Mouse (Mus musculus) ES-E14 (cell line): ENCODE measurements around the gene Pck2. TPM values are rescaled to one million over a fixed set of nuclear protein-coding genes. Genes with fewer than 3 reads are reported as not detected.

Experiments used
- DNase-seq: peaks from one replicate; pipeline ENCODE4 v3.0.0-alpha.2; 2013; ENCODE audit warnings: low read depth, low spot score
- H3K27ac ChIP-seq: 2 replicates; pipeline ENCODE4 v1.5.1; 2012; ENCODE audit warnings: low read depth, mild to moderate bottlenecking, low read length, moderate library complexity, mixed read lengths; ENCODE audit not compliant: poor library complexity, insufficient read depth, severe bottlenecking
- H3K36me3 ChIP-seq: 2 replicates; pipeline ENCODE4 v1.6.1; 2012; ENCODE audit warnings: mild to moderate bottlenecking, low read length, moderate library complexity, mixed read lengths; ENCODE audit not compliant: control insufficient read depth, poor library complexity, insufficient read depth, severe bottlenecking
- H3K4me1 ChIP-seq, 2 experiments: fragments of 150-350 bp in 1 of 2; sonication (generic) in 1 of 2; 2 replicates each; pipeline ENCODE4 v1.6.1; 2012; ENCODE audit warnings: low read length in 2 of 2, mild to moderate bottlenecking in 1 of 2, mixed read lengths in 1 of 2; ENCODE audit not compliant: control insufficient read depth in 2 of 2, insufficient read depth in 2 of 2, poor library complexity in 1 of 2
- H3K4me3 ChIP-seq, 2 experiments: fragments of 150-350 bp in 1 of 2; sonication (generic) in 1 of 2; 2 replicates each; pipeline ENCODE4 v1.5.1; 2012; ENCODE audit warnings: low read length in 2 of 2, low read depth in 1 of 2, mild to moderate bottlenecking in 1 of 2, mixed read lengths in 1 of 2; ENCODE audit not compliant: insufficient read depth in 1 of 2, poor library complexity in 1 of 2, severe bottlenecking in 1 of 2
- H3K9ac ChIP-seq: 2 replicates; pipeline ENCODE4 v1.6.1; 2012; ENCODE audit warnings: low read depth, mild to moderate bottlenecking, low read length, mixed read lengths; ENCODE audit not compliant: poor library complexity, insufficient read depth, severe bottlenecking
- H3K9me3 ChIP-seq: fragments of 150-350 bp; sonication (generic); 2 replicates; pipeline ENCODE4 v1.6.1; 2012; ENCODE audit warnings: low read depth, mild to moderate bottlenecking, low read length; ENCODE audit not compliant: control insufficient read depth, insufficient read depth
- CHD2 ChIP-seq: IDR thresholded peaks from 2 replicates; pipeline ENCODE4 v1.6.1; 2014; ENCODE audit warnings: mild to moderate bottlenecking, low read depth, low read length, inconsistent platforms
- HCFC1 ChIP-seq: IDR thresholded peaks from 2 replicates; pipeline ENCODE4 v1.6.1; 2012; ENCODE audit warnings: low read length, inconsistent platforms, borderline replicate concordance; ENCODE audit not compliant: insufficient read depth
- MAFK ChIP-seq: IDR thresholded peaks from 2 replicates; pipeline ENCODE4 v1.6.1; 2014; ENCODE audit warnings: mild to moderate bottlenecking, low read depth, low read length, inconsistent platforms; ENCODE audit not compliant: insufficient read depth
- ZC3H11A ChIP-seq: IDR thresholded peaks from 2 replicates; pipeline ENCODE4 v1.6.1; 2012; ENCODE audit warnings: low read depth, mild to moderate bottlenecking, inconsistent platforms, low read length, borderline replicate concordance
- ZNF384 ChIP-seq: IDR thresholded peaks from 2 replicates; pipeline ENCODE4 v1.6.1; 2012; ENCODE audit warnings: low read depth, low read length, inconsistent platforms
- in situ Hi-C, 2 experiments: fragments of 600-800 bp; cut with MboI; formaldehyde crosslinking; loops; one replicate each; pipeline ENCODE4 v1.15.1; 2025; ENCODE audit warnings: low sequenced_read_pairs in 2 of 2, inconsistent platforms in 1 of 2; ENCODE audit not compliant: unreplicated experiment in 2 of 2
- total RNA-seq: library from RNA; depleted of rRNA; stranded (reverse); fragments of 300-350 nt; gene quantifications from 2 replicates; pipeline ENCODE4 v1.2.3, GENCODE M21; 2012

Gene Pck2
- total RNA-seq, 1 experiment = 28.5 TPM

- peaks cover 0 to 5% of the 10 kb centered on the region in 2 experiments; a peak in 1 of 4 replicates for H3K4me1 ChIP-seq
- DNase-seq = no peak
These were observed 25.7 kb downstream of the Pck2 start for GRCm38 (mm10) chr14:55565748-55566147.

DNA sequence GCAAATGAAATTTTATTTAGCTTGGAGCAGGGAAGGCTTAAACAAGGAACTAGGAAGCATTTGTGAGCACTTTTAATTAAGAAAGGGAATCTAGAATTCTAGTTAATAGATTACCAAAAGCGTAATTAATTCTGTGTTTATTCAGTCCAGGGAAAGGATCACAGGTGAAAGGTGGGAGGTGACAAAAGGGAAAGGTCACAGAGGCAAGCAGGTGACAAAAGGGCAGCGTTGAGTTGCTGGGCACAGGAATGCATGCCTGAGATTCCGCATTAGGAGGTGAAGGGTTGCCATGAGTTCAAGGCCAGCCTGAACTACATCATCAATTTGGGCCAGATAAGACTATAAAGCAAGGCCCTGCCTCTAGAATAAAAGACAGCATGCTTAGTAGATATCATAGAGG lies 27.4 kb downstream of the Pck2 start:
- no peak overlapping the region for H3K9ac ChIP-seq
- H3K36me3 ChIP-seq = peaks cover 26% of the 10 kb centered on the region; the same call in 1 of the 2 replicates
- H3K9me3 ChIP-seq = no peaks in the 10 kb centered on the region
- in situ Hi-C loops = no loop called here
- no peak overlapping the region for H3K4me3 ChIP-seq
- no peak overlapping the region for H3K27ac ChIP-seq
- DNase-seq = no peak
- no peak for TF ChIP-seq CHD2
- no peak for TF ChIP-seq ZNF384
- H3K4me1 ChIP-seq = no peaks in the 10 kb centered on the region

More at GRCm38 (mm10) chr14:55565748-55566147, 25.7 kb downstream of the Pck2 start:
- TF ChIP-seq MAFK (no peak), CHD2 (no peak), HCFC1 (no peak), ZNF384 (no peak), ZC3H11A (no peak)
- Histone ChIP-seq H3K27ac (no peak overlapping the region), H3K4me3 (no peak overlapping the region), H3K9me3 (no peaks in the 10 kb centered on the region), H3K9ac (no peak overlapping the region), H3K36me3 (peaks cover 28% of the 10 kb centered on the region; the same call in 1 of the 2 replicates)
- in situ Hi-C loops = no loop called here

DNA sequence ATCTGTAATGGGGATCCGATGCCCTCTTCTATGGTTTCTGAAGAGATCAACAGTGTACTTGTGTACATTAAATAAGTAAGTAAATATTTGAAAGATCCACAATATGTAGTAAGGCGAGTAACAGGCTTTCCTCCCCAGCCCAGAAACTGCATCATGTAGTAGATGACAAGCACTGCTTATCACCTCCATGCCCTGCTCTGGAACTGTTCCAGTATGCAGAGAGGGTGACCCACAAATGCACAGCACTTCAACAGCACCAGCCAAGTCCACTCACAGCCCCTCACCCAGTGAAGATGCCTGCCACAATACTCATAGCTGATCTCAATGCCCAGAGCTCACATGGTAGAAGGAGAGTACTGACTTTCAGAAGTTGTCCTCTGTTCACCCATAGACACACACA lies 30.5 kb downstream of the Pck2 start:
- Histone ChIP-seq H3K4me1 (peaks cover 0 to 5% of the 10 kb centered on the region in 2 experiments; a peak in 1 of 4 replicates), H3K4me3 (no peak overlapping the region), H3K9me3 (no peaks in the 10 kb centered on the region), H3K9ac (no peak overlapping the region), H3K27ac (no peak overlapping the region), H3K36me3 (peaks cover 20% of the 10 kb centered on the region; the same call in 1 of the 2 replicates)
- DNase-seq = no peak
- TF ChIP-seq ZC3H11A (no peak), HCFC1 (no peak), ZNF384 (no peak), CHD2 (no peak), MAFK (no peak)
- in situ Hi-C loops = no loop called here

GRCm38 (mm10) chr14:55571760-55572159 lies 31.7 kb downstream of the Pck2 start:
- no peak overlapping the region for H3K9ac ChIP-seq
- H3K9me3 ChIP-seq = no peaks in the 10 kb centered on the region
- in situ Hi-C loops = no loop called here
- DNase-seq = no peak
- H3K27ac ChIP-seq = no peak overlapping the region
- H3K36me3 ChIP-seq = peaks cover 13% of the 10 kb centered on the region; the same call in 1 of the 2 replicates
- H3K4me3 ChIP-seq = no peak overlapping the region
- peaks cover 0 to 10% of the 10 kb centered on the region in 2 experiments; a peak in 1 of 4 replicates for H3K4me1 ChIP-seq
- no peak for TF ChIP-seq MAFK
- TF ChIP-seq ZNF384 = no peak
- TF ChIP-seq CHD2 = no peak
- TF ChIP-seq HCFC1 = no peak
- TF ChIP-seq ZC3H11A = no peak

GRCm38 (mm10) chr14:55575302-55575701 lies 35.2 kb downstream of the Pck2 start, which contains the start of gene Fitm1:
Gene Fitm1, plus strand, starts transcription at chr14:55575617.
- H3K9ac ChIP-seq = peak within 1 kb of the TSS; percentile 4; the same call in 1 of the 2 replicates
- in situ Hi-C loops = no loop called here
- H3K4me1 ChIP-seq = peaks cover 6 to 12% of the 10 kb centered on the region in 2 experiments; a peak in 2 of 4 replicates

More at GRCm38 (mm10) chr14:55575302-55575701, 35.2 kb downstream of the Pck2 start, which contains the start of gene Fitm1:
- no peak for DNase-seq
- peaks cover 2% of the 10 kb centered on the region; the same call in 1 of the 2 replicates for H3K36me3 ChIP-seq
- no peaks in the 10 kb centered on the region for H3K9me3 ChIP-seq
- no peak within 1 kb of the TSS for H3K27ac ChIP-seq
- TF ChIP-seq MAFK (no peak), ZNF384 (no peak), HCFC1 (no peak), CHD2 (no peak), ZC3H11A (no peak)
- peak within 1 kb of the TSS; percentile 7 to 34; a peak in 3 of 4 replicates for H3K4me3 ChIP-seq
